Mouse (Mus musculus) forebrain, embryonic 14.5 days (tissue): Measurements from ENCODE around the gene Cdh20. TPM values are rescaled to one million over a fixed set of nuclear protein-coding genes. Genes with fewer than 3 reads are reported as not detected.
"Not testable (repeated sequence)": the region's sequence is repeated elsewhere in the genome, so short reads cannot be mapped to it uniquely, and the experiment has no call there.

Experiments
- ATAC-seq: fragments of 200-750 bp; cut with Nextera tagmentation; 2 replicates; pipeline ENCODE4 v1.8.0; 2017; ENCODE audit warnings: mild to moderate bottlenecking, moderate library complexity
- DNase-seq: peaks from one replicate; pipeline ENCODE4 v3.0.0-alpha.2; 2015; ENCODE audit warnings: low spot score
- H3K27ac ChIP-seq: fragments of 300-500 bp; sonication (generic); 2 replicates; pipeline ENCODE4 v1.5.1; 2014; ENCODE audit warnings: low read depth, mild to moderate bottlenecking, control low read depth, low read length, moderate library complexity
- H3K27me3 ChIP-seq: fragments of 300-500 bp; sonication (generic); replicated peaks from 2 replicates; pipeline ENCODE4 v1.6.1; 2014; ENCODE audit warnings: low read length, control low read depth, mixed read lengths; ENCODE audit not compliant: control insufficient read depth, insufficient read depth
- H3K36me3 ChIP-seq: fragments of 300-500 bp; sonication (generic); 2 replicates; pipeline ENCODE4 v1.6.1; 2014; ENCODE audit warnings: low read length, control low read depth; ENCODE audit not compliant: control insufficient read depth, insufficient read depth
- H3K4me1 ChIP-seq: fragments of 300-500 bp; sonication (generic); 2 replicates; pipeline ENCODE4 v1.6.1; 2014; ENCODE audit warnings: antibody characterized with exemption, low read length, control low read depth; ENCODE audit not compliant: control insufficient read depth, insufficient read depth
- H3K4me2 ChIP-seq: fragments of 300-500 bp; sonication (generic); 2 replicates; pipeline ENCODE4 v1.6.1; 2014; ENCODE audit warnings: mild to moderate bottlenecking, control low read depth, low read length
- H3K4me3 ChIP-seq: fragments of 300-500 bp; sonication (generic); 2 replicates; pipeline ENCODE4 v1.5.1; 2014; ENCODE audit warnings: low read depth, low read length, control low read depth
- H3K9ac ChIP-seq: fragments of 300-500 bp; sonication (generic); 2 replicates; pipeline ENCODE4 v1.6.1; 2014; ENCODE audit warnings: mild to moderate bottlenecking, low read length, control low read depth, moderate library complexity
- H3K9me3 ChIP-seq: fragments of 300-500 bp; sonication (generic); replicated peaks from 2 replicates; pipeline ENCODE4 v1.6.1; 2016; ENCODE audit warnings: low read length, control low read depth, mixed read lengths; ENCODE audit not compliant: control insufficient read depth
- WGBS: fragments of 180-500 bp; shearing (Covaris S2); extraction: QIAGEN DNeasy Blood & Tissue Kit; methylation state at CpG from one replicate; pipeline ENCODE4 v1.1.7; 2014; 5-methylcytosine and 5-hydroxymethylcytosine counted together
- polyA plus RNA-seq: library from polyadenylated mRNA; unstranded; fragments of >200 nt; fragmentation: Nextera tagmentation; extraction: Ambion mirVana; gene quantifications from 2 replicates; pipeline ENCODE4 v1.2.1, GENCODE M21; 2014

Cdh20 gene
- polyA plus RNA-seq, 1 experiment from 2014 or later, result 0.47 TPM

DNA sequence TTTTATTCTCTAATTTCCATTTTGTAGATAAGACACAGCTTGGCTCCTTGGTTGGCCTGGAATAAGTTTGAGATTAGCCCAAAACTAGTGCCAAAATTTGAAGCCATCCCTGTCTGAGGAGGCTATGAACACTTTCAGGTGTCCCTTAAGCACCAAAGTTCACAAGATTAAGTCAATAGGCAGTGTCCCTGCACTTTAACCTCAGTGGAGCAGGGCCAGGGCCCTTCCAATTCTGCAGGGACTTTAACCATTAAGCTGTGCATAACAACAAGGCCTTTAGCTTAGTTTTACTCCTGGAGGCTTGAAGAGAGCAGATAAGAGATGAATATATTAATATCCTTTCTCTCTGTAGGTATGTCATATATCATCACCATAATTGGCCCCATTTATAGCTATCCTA, 170.8 kb downstream of the Cdh20 start:
- no peak overlapping the region for H3K27ac ChIP-seq
- no peak overlapping the region for H3K9ac ChIP-seq
- H3K4me2 ChIP-seq, result no peak overlapping the region
- H3K4me1 ChIP-seq, result no peaks in the 10 kb centered on the region
- H3K4me3 ChIP-seq, result no peak overlapping the region
- no peaks in the 10 kb centered on the region for H3K36me3 ChIP-seq
- H3K9me3 ChIP-seq, result no peaks in the 10 kb centered on the region
- no peak for ATAC-seq
- no peak for DNase-seq
- H3K27me3 ChIP-seq, result no peaks in the 10 kb centered on the region

- peak; percentile 86 for DNase-seq
- H3K36me3 ChIP-seq, result no peaks in the 10 kb centered on the region
- ATAC-seq, result peak; percentile 94
- no peaks in the 10 kb centered on the region for H3K27me3 ChIP-seq
- no peak overlapping the region for H3K4me2 ChIP-seq
- H3K4me3 ChIP-seq, result no peak overlapping the region
- 6% methylated on average over 2 of the region's 2 CpGs for WGBS
- H3K27ac ChIP-seq, result no peak overlapping the region
- no peaks in the 10 kb centered on the region for H3K4me1 ChIP-seq
- H3K9ac ChIP-seq, result peak overlapping the region; percentile 40; the same call in 1 of the 2 replicates
- H3K9me3 ChIP-seq, result no peaks in the 10 kb centered on the region
Observed at GRCm38 (mm10) chr1:104944470-104945109, 176.3 kb downstream of the Cdh20 start.

DNA sequence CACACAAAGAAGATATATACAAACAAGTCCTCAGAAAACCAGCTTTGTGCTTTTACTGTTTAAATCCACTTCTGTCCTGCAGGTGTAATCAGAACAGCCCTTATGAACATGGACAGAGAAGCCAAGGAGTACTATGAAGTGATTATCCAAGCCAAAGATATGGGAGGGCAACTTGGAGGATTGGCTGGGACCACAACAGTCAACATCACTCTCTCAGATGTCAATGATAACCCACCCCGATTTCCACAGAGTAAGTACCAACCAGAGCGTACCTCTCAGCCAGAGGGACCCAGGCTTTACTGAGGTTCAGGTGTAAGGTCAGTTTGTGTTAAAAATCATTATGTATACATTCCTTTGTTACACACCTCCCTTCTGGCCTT, 176.8 kb downstream of the Cdh20 start:
- Histone ChIP-seq H3K27me3 (no peaks in the 10 kb centered on the region), H3K27ac (no peak overlapping the region), H3K4me3 (no peak overlapping the region), H3K4me1 (no peaks in the 10 kb centered on the region), H3K4me2 (no peak overlapping the region), H3K9me3 (no peaks in the 10 kb centered on the region), H3K36me3 (no peaks in the 10 kb centered on the region), H3K9ac (peak overlapping the region; percentile 40; the same call in 1 of the 2 replicates)
- 96% methylated on average over 2 of the region's 2 CpGs for WGBS
- DNase-seq (no peak), ATAC-seq (peak; percentile 51)

DNA sequence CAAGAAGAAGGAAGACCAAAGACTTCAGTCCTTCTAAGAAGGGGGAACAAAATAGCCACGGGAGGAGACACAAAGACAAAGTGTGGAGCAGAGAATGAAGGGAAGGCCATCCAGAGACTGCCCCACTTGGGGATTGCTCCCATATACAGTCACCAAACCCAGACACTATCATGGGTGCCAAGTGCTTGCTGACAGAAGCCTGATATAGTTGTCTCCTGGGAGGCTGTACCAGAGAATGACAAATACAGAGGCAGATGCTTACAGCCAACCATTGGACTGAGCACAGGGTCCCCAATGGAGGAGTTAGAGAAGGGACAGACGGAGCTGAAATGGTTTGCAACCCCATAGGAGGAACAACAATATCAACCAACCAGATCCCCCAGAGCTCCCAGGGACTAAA, 181.3 kb downstream of the Cdh20 start:
- not testable (repeated sequence) for H3K36me3 ChIP-seq, ATAC-seq, H3K9ac ChIP-seq, H3K9me3 ChIP-seq, H3K27ac ChIP-seq, H3K4me3 ChIP-seq, DNase-seq, H3K27me3 ChIP-seq, H3K4me1 ChIP-seq, H3K4me2 ChIP-seq
- WGBS, result 86% methylated on average over 2 of the region's 2 CpGs

GRCm38 (mm10) chr1:104957046-104957445, 188.7 kb downstream of the Cdh20 start:
- no peak overlapping the region for H3K27ac ChIP-seq
- H3K4me2 ChIP-seq, result no peak overlapping the region
- 0 out of 2 replicates have a peak, but pooled peaks cover 2% of the 10 kb centered on the region for H3K4me1 ChIP-seq
- DNase-seq (peak; percentile 62), ATAC-seq (peak; percentile 73)
- no peaks in the 10 kb centered on the region for H3K27me3 ChIP-seq
- no peak overlapping the region for H3K9ac ChIP-seq
- 29% methylated on average over 6 of the region's 6 CpGs for WGBS
- no peaks in the 10 kb centered on the region for H3K9me3 ChIP-seq
- H3K36me3 ChIP-seq, result no peaks in the 10 kb centered on the region
- no peak overlapping the region for H3K4me3 ChIP-seq

DNA sequence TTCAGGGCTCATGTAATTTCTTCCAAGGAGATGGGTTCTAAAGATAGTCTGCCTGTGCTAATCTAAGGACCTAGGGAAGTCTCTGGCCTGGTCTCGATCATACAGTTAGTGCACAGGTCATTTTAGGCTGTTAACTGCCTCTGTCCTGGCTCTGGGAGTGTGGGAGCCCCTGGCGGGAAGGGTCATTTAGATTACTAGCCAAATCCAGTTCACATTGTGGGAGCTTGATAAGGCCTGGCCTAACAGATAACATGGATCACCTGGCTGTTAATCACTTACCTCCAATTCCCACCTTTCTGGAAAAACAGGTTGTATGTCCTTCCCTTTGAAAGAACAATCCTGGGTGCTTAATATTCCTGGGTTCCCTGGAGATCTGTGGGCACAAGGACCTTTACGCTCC, 193.3 kb downstream of the Cdh20 start:
- WGBS, result 94% methylated on average over 3 of the region's 3 CpGs

GRCm38 (mm10) chr1:104962257-104962656, 193.9 kb downstream of the Cdh20 start:
- Histone ChIP-seq H3K4me2 (no peak overlapping the region), H3K27ac (no peak overlapping the region), H3K27me3 (no peaks in the 10 kb centered on the region), H3K4me1 (no peaks in the 10 kb centered on the region), H3K9me3 (no peaks in the 10 kb centered on the region), H3K36me3 (no peaks in the 10 kb centered on the region), H3K4me3 (no peak overlapping the region), H3K9ac (no peak overlapping the region)
- ATAC-seq (no peak), DNase-seq (peak; percentile 49)
- 50% methylated on average over 4 of the region's 4 CpGs for WGBS

More for the DNA sequence above, 193.3 kb downstream of the Cdh20 start:
- Histone ChIP-seq H3K9me3 (no peaks in the 10 kb centered on the region), H3K27ac (no peak overlapping the region), H3K9ac (no peak overlapping the region), H3K4me3 (no peak overlapping the region), H3K27me3 (no peaks in the 10 kb centered on the region), H3K36me3 (no peaks in the 10 kb centered on the region), H3K4me1 (0 out of 2 replicates have a peak, but pooled peaks cover 2% of the 10 kb centered on the region), H3K4me2 (no peak overlapping the region)
- DNase-seq (no peak), ATAC-seq (no peak)

- ATAC-seq, result no peak; the same call in 1 of the 2 replicates
- Histone ChIP-seq H3K4me2 (no peak overlapping the region), H3K4me3 (no peak overlapping the region), H3K27me3 (no peaks in the 10 kb centered on the region), H3K27ac (no peak overlapping the region), H3K4me1 (no peaks in the 10 kb centered on the region), H3K9me3 (no peaks in the 10 kb centered on the region), H3K36me3 (no peaks in the 10 kb centered on the region), H3K9ac (no peak overlapping the region)
- peak; percentile 76 for DNase-seq
- WGBS, result 60% methylated on average over 2 of the region's 2 CpGs
Observed at GRCm38 (mm10) chr1:104979068-104979467, 210.7 kb downstream of the Cdh20 start.

GRCm38 (mm10) chr1:104980273-104980672, 211.9 kb downstream of the Cdh20 start:
- no peaks in the 10 kb centered on the region for H3K36me3 ChIP-seq
- no peak overlapping the region for H3K4me3 ChIP-seq
- no peaks in the 10 kb centered on the region for H3K27me3 ChIP-seq
- ATAC-seq, result no peak
- H3K27ac ChIP-seq, result no peak overlapping the region
- no peak overlapping the region for H3K9ac ChIP-seq
- no peak for DNase-seq
- H3K4me1 ChIP-seq, result no peaks in the 10 kb centered on the region
- H3K9me3 ChIP-seq, result no peaks in the 10 kb centered on the region
- no peak overlapping the region for H3K4me2 ChIP-seq
- 93% methylated on average over 1 of the region's 1 CpGs for WGBS
